Mouse (Mus musculus) midbrain, postnatal 0 days (tissue): ENCODE results near the gene Scn7a. TPM values are rescaled to one million over a fixed set of nuclear protein-coding genes. Genes with fewer than 3 reads are reported as not detected.
A peak's percentile ranks its signal among the peaks of the same experiment; 100 is the strongest.

Experiments used
- ATAC-seq: fragments of 200-750 bp; cut with Nextera tagmentation; 2 replicates; pipeline ENCODE4 v1.8.0; 2017; ENCODE audit warnings: moderate number of reproducible peaks, mild to moderate bottlenecking, moderate TSS enrichment, moderate library complexity; ENCODE audit not compliant: low FRiP score
- DNase-seq: peaks from one replicate; pipeline ENCODE4 v3.0.0-alpha.2; 2015; ENCODE audit warnings: low spot score
- H3K27ac ChIP-seq: fragments of 300-500 bp; sonication (generic); 2 replicates; pipeline ENCODE4 v1.5.1; 2014; ENCODE audit warnings: low read depth, mild to moderate bottlenecking, low read length, mixed read lengths
- H3K27me3 ChIP-seq: fragments of 300-500 bp; sonication (generic); 2 replicates; pipeline ENCODE4 v1.6.1; 2014; ENCODE audit warnings: low read length, control low read depth, mixed read lengths; ENCODE audit not compliant: insufficient read depth
- H3K36me3 ChIP-seq: fragments of 300-500 bp; sonication (generic); 2 replicates; pipeline ENCODE4 v1.6.1; 2014; ENCODE audit warnings: low read length, control low read depth, mixed read lengths; ENCODE audit not compliant: insufficient read depth
- H3K4me1 ChIP-seq: fragments of 300-500 bp; sonication (generic); 2 replicates; pipeline ENCODE4 v1.6.1; 2014; ENCODE audit warnings: mild to moderate bottlenecking, control low read depth, antibody characterized with exemption, low read length, mixed read lengths; ENCODE audit not compliant: insufficient read depth
- H3K4me2 ChIP-seq: fragments of 300-500 bp; sonication (generic); 2 replicates; pipeline ENCODE4 v1.6.1; 2014; ENCODE audit warnings: low read depth, mild to moderate bottlenecking, low read length, mixed read lengths; ENCODE audit not compliant: poor library complexity, severe bottlenecking
- H3K4me3 ChIP-seq: fragments of 300-500 bp; sonication (generic); 2 replicates; pipeline ENCODE4 v1.5.1; 2014; ENCODE audit warnings: low read depth, mild to moderate bottlenecking, low read length, moderate library complexity
- H3K9ac ChIP-seq: fragments of 300-500 bp; sonication (generic); replicated peaks from 2 replicates; pipeline ENCODE4 v1.6.1; 2014; ENCODE audit warnings: mild to moderate bottlenecking, low read length, moderate library complexity, mixed read lengths; ENCODE audit not compliant: poor library complexity, severe bottlenecking
- H3K9me3 ChIP-seq: fragments of 300-500 bp; sonication (generic); 2 replicates; pipeline ENCODE4 v1.6.1; 2016; ENCODE audit warnings: low read length, control low read depth
- CTCF ChIP-seq: IDR thresholded peaks from 2 replicates; pipeline ENCODE4 v1.5.1; 2016; ENCODE audit warnings: antibody characterized with exemption, mild to moderate bottlenecking
- WGBS: fragments of 180-500 bp; shearing (Covaris S2); extraction: QIAGEN DNeasy Blood & Tissue Kit; methylation state at CpG from one replicate; pipeline ENCODE4 v1.1.7; 2014; 5-methylcytosine and 5-hydroxymethylcytosine counted together
- polyA plus RNA-seq: library from polyadenylated mRNA; unstranded; fragments of >200 nt; fragmentation: Nextera tagmentation; extraction: Ambion mirVana; gene quantifications from 2 replicates; pipeline ENCODE4 v1.2.1, GENCODE M21; 2015
- total RNA-seq: library from RNA; depleted of rRNA; stranded (reverse); fragments of >200 nt; gene quantifications from 2 replicates; pipeline ENCODE4 v1.2.3, GENCODE M21; 2014; rRNA removed

Gene Scn7a
- total and polyA plus RNA-seq, 2 experiments from 2014 or later = 0.27 to 0.55 TPM

DNA sequence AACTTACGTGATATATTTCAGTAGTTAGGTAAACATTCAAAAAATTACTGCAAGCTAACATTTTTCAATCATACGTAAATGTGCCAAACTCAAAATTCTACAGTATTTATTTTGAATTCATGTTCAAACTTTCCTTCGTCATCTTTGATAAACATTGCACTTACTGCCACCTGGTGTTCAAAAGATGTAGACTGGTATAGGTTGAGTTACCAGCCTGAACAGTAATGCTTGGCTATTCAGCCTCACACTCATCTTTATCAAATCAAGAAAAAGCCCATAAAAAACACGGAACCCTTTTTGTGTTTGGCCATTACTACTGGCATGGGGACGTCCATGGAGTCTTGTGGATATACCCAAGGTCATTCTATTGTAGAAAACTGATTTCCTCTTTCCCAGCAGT, 140.3 kb downstream of the Scn7a start:
- H3K9ac ChIP-seq = no peak overlapping the region
- WGBS = 23% methylated on average over 5 of the region's 5 CpGs
- H3K4me3 ChIP-seq = no peak overlapping the region
- H3K36me3 ChIP-seq = no peaks in the 10 kb centered on the region
- no peaks in the 10 kb centered on the region for H3K27me3 ChIP-seq
- no peaks in the 10 kb centered on the region for H3K4me1 ChIP-seq
- DNase-seq (peak; percentile 75), ATAC-seq (no peak)
- no peak overlapping the region for H3K4me2 ChIP-seq
- no peaks in the 10 kb centered on the region for H3K9me3 ChIP-seq
- H3K27ac ChIP-seq = no peak overlapping the region
- peak; percentile 82 for TF ChIP-seq CTCF

DNA sequence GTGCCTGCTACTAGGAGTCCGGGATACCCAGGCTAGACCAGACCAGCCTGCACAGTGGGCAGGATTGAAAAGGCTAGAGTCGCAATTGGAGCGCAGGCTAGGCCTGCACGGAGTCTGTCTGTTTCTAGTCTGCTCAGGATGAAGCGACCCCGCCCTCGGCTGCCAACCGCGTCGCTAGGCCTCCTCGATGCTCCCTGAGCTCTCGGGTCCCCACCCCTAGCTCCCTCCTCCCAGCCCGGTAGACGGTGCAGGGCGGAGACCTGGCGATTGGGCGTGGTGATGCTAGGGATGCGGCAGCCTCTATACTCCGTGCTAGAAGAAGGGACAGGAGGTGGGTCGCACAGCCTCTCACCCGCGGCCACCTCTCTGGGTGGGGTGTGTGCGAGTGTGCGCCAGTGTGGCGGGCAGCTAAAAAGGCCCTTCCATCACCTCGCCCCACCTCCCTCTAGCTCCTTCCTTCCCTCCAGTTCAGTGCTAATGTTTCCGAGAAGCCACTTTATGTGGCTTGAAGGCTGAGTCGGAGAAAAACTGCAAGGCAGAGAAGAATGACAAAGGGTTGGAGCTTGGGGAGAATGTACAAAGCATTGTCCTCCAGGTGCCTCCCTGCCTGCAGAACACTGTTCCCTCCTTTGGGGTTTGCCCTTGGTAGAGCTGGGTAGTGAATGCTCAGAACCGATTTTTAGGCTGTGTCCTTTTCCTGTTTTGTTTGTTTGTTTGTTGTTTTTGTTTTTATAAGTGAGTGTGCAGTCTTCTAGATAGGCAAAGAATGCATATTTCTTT, 149.9 kb downstream of the Scn7a start, which contains the start of gene Scn9a:
Scn9a (minus strand) TSS at position 383 of the 780 bp plus-strand sequence.
- no peaks in the 10 kb centered on the region for H3K4me1 ChIP-seq
- peak within 1 kb of the TSS; percentile 79 for H3K9ac ChIP-seq
- peak; percentile 92 for ATAC-seq
- H3K4me3 ChIP-seq = peak within 1 kb of the TSS; percentile 58
- peak; percentile 71 for DNase-seq
- 1% methylated on average over 26 of the region's 29 CpGs for WGBS
- H3K4me2 ChIP-seq = peak within 1 kb of the TSS; percentile 61
- H3K9me3 ChIP-seq = no peaks in the 10 kb centered on the region
- H3K36me3 ChIP-seq = no peaks in the 10 kb centered on the region
- peak; percentile 8; the same call in 1 of the 2 replicates for TF ChIP-seq CTCF
- H3K27ac ChIP-seq = peak within 1 kb of the TSS; percentile 80
- no peaks in the 10 kb centered on the region for H3K27me3 ChIP-seq

DNA sequence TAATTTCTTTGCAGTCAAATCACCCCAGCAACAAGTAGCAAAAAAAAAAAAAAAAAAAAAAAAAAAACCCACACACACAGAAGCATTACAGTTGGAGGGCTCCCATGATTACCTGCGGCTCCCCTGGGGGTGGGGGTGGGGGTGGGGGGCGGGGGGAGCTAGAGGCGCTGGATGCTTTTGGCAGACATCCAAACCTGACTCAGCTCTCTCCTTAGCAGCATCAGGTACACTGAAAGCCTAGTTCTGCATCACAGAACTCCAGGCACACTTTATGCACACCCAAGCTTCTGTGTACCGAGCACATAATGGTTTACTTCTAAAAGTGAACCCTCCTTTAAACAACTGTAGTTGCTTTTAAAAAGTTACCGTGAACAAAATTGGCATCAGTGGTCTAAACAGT, 152.0 kb downstream of the Scn7a start:
- WGBS = 19% methylated on average over 5 of the region's 5 CpGs
- Histone ChIP-seq H3K4me3 (peak overlapping the region; percentile 27), H3K4me1 (no peaks in the 10 kb centered on the region), H3K9me3 (no peaks in the 10 kb centered on the region), H3K4me2 (peak overlapping the region; percentile 61), H3K9ac (no peak overlapping the region), H3K27me3 (no peaks in the 10 kb centered on the region), H3K27ac (no peak overlapping the region), H3K36me3 (no peaks in the 10 kb centered on the region)
- no peak for TF ChIP-seq CTCF
- ATAC-seq = no peak
- peak; percentile 61 for DNase-seq

Other genes starting within 250 kb of the Scn7a start
- 8.7 and 18.1 TPM in 2 replicates for gene Scn9a, start 150.0 kb downstream of the Scn7a start, total RNA-seq
- 11.1 and 14.5 TPM in 2 replicates for gene Scn9a, start 150.0 kb downstream of the Scn7a start, polyA plus RNA-seq